Comparison of ENCODE assay signal across 9 mouse cellular contexts in genomic region chr2:157605025-157605675, GRCm38 (mm10). TPM values are rescaled to one million over a fixed set of nuclear protein-coding genes. Genes with fewer than 3 reads are reported as not detected.
DNase-seq lines count a peak whose midpoint lies in the region; ATAC-seq lines count a peak whose summit lies in the region.
"Had no signal": no experiment of that assay in that cellular context is flagged by ENCODE, and none has a peak within 500 bp of the region (broad histone marks: within the 10 kb centered on the region; RNA-seq: fewer than 3 reads in every experiment).

No protein-coding gene starts in this region.

- no peak overlapping the region for H3K9ac ChIP-seq in hindbrain, embryonic 15.5 days
- H3K9ac ChIP-seq in midbrain, embryonic 11.5 days (ENCODE audit: low read length): no peak overlapping the region
- H3K9ac ChIP-seq: midbrain, embryonic 12.5 days had no signal

- no peaks in the 10 kb centered on the region for H3K9me3 ChIP-seq in hindbrain, embryonic 15.5 days
- no peaks in the 10 kb centered on the region for H3K9me3 ChIP-seq in midbrain, embryonic 11.5 days (ENCODE audit: control insufficient read depth, low read length)
- H3K9me3 ChIP-seq: midbrain, embryonic 12.5 days had no signal

- no peak overlapping the region for H3K4me2 ChIP-seq in hindbrain, embryonic 15.5 days
- no peak overlapping the region for H3K4me2 ChIP-seq in midbrain, embryonic 11.5 days
- H3K4me2 ChIP-seq: midbrain, embryonic 12.5 days had no signal

- peaks cover 18% of the 10 kb centered on the region for H3K4me1 ChIP-seq in hindbrain, embryonic 15.5 days (replicated peaks)
- H3K4me1 ChIP-seq in midbrain, embryonic 11.5 days (ENCODE audit: control insufficient read depth, insufficient read depth, low read length): 0 out of 2 replicates have a peak, but pooled peaks cover 2% of the 10 kb centered on the region

- 6% methylated on average over 18 of the region's 18 CpGs for WGBS in hindbrain, embryonic 15.5 days
- WGBS in midbrain, embryonic 11.5 days: 7% methylated on average over 18 of the region's 18 CpGs

- H3K27me3 ChIP-seq in hindbrain, embryonic 15.5 days: peaks cover 3% of the 10 kb centered on the region; the same call in 1 of the 2 replicates
- H3K27me3 ChIP-seq in midbrain, embryonic 11.5 days (ENCODE audit: control insufficient read depth, insufficient read depth, low read length): no peaks in the 10 kb centered on the region

- peak; percentile 61 for DNase-seq in R1 (ENCODE audit: low read depth, low spot score)
- peak; percentile 73 for DNase-seq in cerebellum, adult 8-10 months
- DNase-seq in frontal cortex, postnatal 10 days (ENCODE audit: low spot score in 2 of 2): peak; percentile 41 to 77
- peak; percentile 39 for DNase-seq in left cerebral cortex, adult 11 months (ENCODE audit: low spot score)
- DNase-seq in midbrain, embryonic 11.5 days (ENCODE audit: low spot score, missing footprints): peak; percentile 98
- DNase-seq in skeletal muscle tissue, adult 2 months (ENCODE audit: low read depth, low spot score): peak; percentile 27

- peak; percentile 72; the same call in 1 of the 2 replicates for ATAC-seq in hindbrain, embryonic 15.5 days (ENCODE audit: low FRiP score, low read depth)
- ATAC-seq in midbrain, embryonic 11.5 days (ENCODE audit: low FRiP score): no peak
- ATAC-seq in activated CD4-positive, CD25-positive, alpha-beta regulatory T cell, adult 4 months: no peak

- no peaks in the 10 kb centered on the region for H3K36me3 ChIP-seq in hindbrain, embryonic 15.5 days
- no peaks in the 10 kb centered on the region for H3K36me3 ChIP-seq in midbrain, embryonic 11.5 days (ENCODE audit: control insufficient read depth, insufficient read depth, low read length)
- H3K36me3 ChIP-seq: midbrain, embryonic 12.5 days had no signal

- no peak overlapping the region for H3K4me3 ChIP-seq in hindbrain, embryonic 15.5 days
- H3K4me3 ChIP-seq in midbrain, embryonic 11.5 days (ENCODE audit: low read depth, low read length): no peak overlapping the region
- H3K4me3 ChIP-seq: midbrain, embryonic 12.5 days had no signal

- no peak overlapping the region for H3K27ac ChIP-seq in hindbrain, embryonic 15.5 days (replicated peaks)
- no peak overlapping the region for H3K27ac ChIP-seq in midbrain, embryonic 11.5 days (ENCODE audit: low read depth, low read length)
- H3K27ac ChIP-seq: midbrain, embryonic 12.5 days had no signal

RNA-seq across cellular contexts. Expression of gene Blcap, which starts 34.1 kb away (rescaled TPM):
- 249 and 272 TPM in 2 replicates for polyA plus RNA-seq in hindbrain, embryonic 15.5 days (2015; fragmentation: Nextera tagmentation; extraction: Ambion mirVana)
- 110 and 117 TPM in 2 replicates for polyA plus RNA-seq in midbrain, embryonic 11.5 days (2014; fragmentation: Nextera tagmentation; extraction: Ambion mirVana)
- polyA plus RNA-seq in activated CD4-positive, CD25-positive, alpha-beta regulatory T cell, adult 4 months (2017; shearing (Covaris generic)): 10 to 100 TPM; 12.9 to 17.7 TPM

RNA-seq across cellular contexts. Expression of gene Nnat, which starts 45.3 kb away (rescaled TPM):
- 6,864 and 7,318 TPM in 2 replicates for polyA plus RNA-seq in hindbrain, embryonic 15.5 days (2015; fragmentation: Nextera tagmentation; extraction: Ambion mirVana)
- 1,391 and 1,438 TPM in 2 replicates for polyA plus RNA-seq in midbrain, embryonic 11.5 days (2014; fragmentation: Nextera tagmentation; extraction: Ambion mirVana)
- polyA plus RNA-seq in activated CD4-positive, CD25-positive, alpha-beta regulatory T cell, adult 4 months (2017; shearing (Covaris generic)): under 1 TPM in 1 of 2 experiments, not detected in 1; 0.56 TPM

Comparison
In these comparisons a context has a peak if more than half of its experiments do, and no peak if none do; other contexts are left out.
1. DNase-seq: peak in every context shown above with its lines; median percentile 98 in midbrain, embryonic 11.5 days; 73 in cerebellum, adult 8-10 months; 61 in R1; 59 in frontal cortex, postnatal 10 days; 39 in left cerebral cortex, adult 11 months; 27 in skeletal muscle tissue, adult 2 months.
2. RNA of gene Nnat, which starts 45.3 kb away (polyA plus RNA-seq): 6,864 to 7,318 TPM in hindbrain, embryonic 15.5 days and 1,391 to 1,438 TPM in midbrain, embryonic 11.5 days; 0.56 TPM in activated CD4-positive, CD25-positive, alpha-beta regulatory T cell, adult 4 months; every median in the first group is over 100 times any median in the second.